Mouse (Mus musculus): ENCODE measurements at regions not wholly inside any gene's neighbourhood (a gene's known extent, or its start where the extent isn't known, plus 50 kb on each side); places are given as distances from the start of the nearest gene placed in this dataset.
A peak's percentile ranks its signal among the peaks of the same experiment; 100 is the strongest.

DNA sequence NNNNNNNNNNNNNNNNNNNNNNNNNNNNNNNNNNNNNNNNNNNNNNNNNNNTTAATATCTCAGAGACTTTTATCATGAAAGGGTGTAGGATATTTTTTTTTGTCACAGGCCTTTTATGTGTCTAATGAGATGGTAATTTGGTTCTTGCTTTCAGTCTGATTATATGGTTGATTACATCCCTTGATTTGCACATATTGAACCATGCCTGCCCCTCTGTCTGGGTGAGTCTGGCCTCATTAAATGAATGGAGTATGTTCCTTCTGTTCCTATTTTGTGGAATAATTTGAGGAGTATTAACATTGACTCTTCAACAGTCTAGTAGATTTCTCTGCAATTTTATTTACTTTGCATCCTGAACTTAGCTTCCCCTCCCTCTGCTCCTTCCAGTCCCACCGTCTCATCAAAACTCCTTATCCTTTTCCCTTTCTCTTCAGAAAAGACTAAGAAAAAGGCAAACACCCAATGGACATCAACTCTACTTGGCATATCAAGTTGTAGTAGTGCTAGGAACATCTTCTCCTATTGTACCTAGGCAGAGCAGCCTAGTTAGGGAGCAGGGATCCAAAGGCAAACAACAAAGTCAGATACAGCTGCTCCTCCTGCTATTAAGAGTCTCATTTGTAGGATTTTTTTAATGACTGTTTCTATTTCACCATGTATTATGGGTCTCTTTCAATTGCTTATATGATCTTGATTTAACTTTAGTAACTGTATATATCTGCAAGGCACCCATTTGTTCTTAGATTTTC is 1185.0 kb upstream of the Cdh7 start:
- DNase-seq (ENCODE audit: low read depth, low spot score): no peak

DNA sequence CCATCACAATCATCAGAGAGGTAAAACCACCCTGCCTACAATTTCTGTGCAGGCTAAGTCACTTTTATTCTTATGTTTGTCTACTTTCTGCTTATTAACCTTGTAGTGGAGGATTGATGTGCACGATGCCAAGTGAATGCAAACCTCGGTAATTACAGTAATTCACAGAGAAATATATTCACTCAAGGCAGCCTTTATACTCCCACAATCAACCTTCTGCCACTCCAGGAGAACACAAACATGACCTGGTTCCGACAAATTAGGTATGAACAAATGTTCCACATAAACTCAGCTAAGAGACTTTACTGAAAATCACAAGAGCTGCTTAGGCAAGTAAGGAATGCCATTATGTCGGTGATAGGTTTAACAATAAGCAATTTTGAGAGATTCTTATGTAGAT is 1182.1 kb upstream of the Cdh7 start:
- no peak for DNase-seq (ENCODE audit: low read depth, low spot score)

DNA sequence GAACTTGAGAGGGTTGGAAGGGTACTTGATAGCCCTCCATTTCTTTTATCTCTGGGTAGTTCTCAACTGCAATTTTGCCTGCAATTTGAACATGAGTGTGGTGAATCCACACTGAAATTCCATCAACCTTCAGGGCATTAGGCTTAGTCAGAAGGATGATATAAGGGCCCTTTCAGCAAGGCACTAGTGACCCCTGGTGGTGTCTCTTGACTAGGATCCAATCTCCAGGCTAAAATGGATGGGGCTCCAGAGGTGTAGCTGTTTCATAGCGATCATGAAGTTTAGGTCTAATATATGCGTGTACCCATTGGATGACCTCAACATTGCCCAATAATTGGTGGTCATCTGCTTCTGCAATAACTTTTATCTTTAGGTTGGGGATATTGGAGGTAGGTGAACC is 1155.0 kb upstream of the Cdh7 start:
- peak; percentile 42 for DNase-seq (ENCODE audit: low read depth, low spot score)

Data from ZHBTc4 (cell line).